27 mouse cellular contexts compared by ENCODE assay signal in genomic region chr12:85912712-85913504, GRCm38 (mm10).
DNase-seq lines count a peak whose midpoint lies in the region; ATAC-seq and TF ChIP-seq lines count a peak whose summit lies in the region.
"Had no signal": no experiment of that assay in that cellular context is flagged by ENCODE, and none has a peak within 500 bp of the region (broad histone marks: within the 10 kb centered on the region; RNA-seq: fewer than 3 reads in every experiment).

No protein-coding gene starts in this region.

- ATAC-seq in embryonic facial prominence, embryonic 11.5 days (replicated peaks; ENCODE audit: insufficient number of reproducible peaks, low FRiP score, low TSS enrichment, low read depth) = no peak
- ATAC-seq in megakaryocyte, adult 5-6 weeks (ENCODE audit: poor library complexity, severe bottlenecking) = peak; percentile 51; the same call in 1 of the 2 replicates
- ATAC-seq: forebrain, embryonic 16.5 days; hindbrain, postnatal 0 days; intestine, embryonic 16.5 days; midbrain, embryonic 16.5 days had no signal

- H3K9ac ChIP-seq in embryonic facial prominence, embryonic 11.5 days (replicated peaks; ENCODE audit: low read length) = no peak overlapping the region
- H3K9ac ChIP-seq: limb, embryonic 12.5 days had no signal

- no peak for TF ChIP-seq CTCF in layer of hippocampus, adult 2 months (conservative IDR thresholded peaks at IDR 0.05)

- no peaks in the 10 kb centered on the region for H3K27me3 ChIP-seq in embryonic facial prominence, embryonic 11.5 days (ENCODE audit: control insufficient read depth, insufficient read depth, low read length)
- H3K27me3 ChIP-seq in embryonic facial prominence, embryonic 10.5 days (replicated peaks; ENCODE audit: low read depth, poor library complexity, severe bottlenecking) = no peaks in the 10 kb centered on the region
- H3K27me3 ChIP-seq: limb, embryonic 12.5 days; megakaryocyte, embryonic 14.5 days had no signal

- H3K9me3 ChIP-seq in embryonic facial prominence, embryonic 11.5 days (replicated peaks; ENCODE audit: control insufficient read depth, low read length) = no peaks in the 10 kb centered on the region
- no peaks in the 10 kb centered on the region for H3K9me3 ChIP-seq in embryonic facial prominence, embryonic 10.5 days
- H3K9me3 ChIP-seq: limb, embryonic 12.5 days; megakaryocyte, embryonic 14.5 days had no signal

- DNase-seq in embryonic facial prominence, embryonic 11.5 days (ENCODE audit: low spot score) = peak; percentile 23
- DNase-seq in embryonic facial prominence, embryonic 10.5 days (ENCODE audit: low spot score) = no peak
- DNase-seq in urinary bladder, postnatal 14 days (ENCODE audit: low spot score) = peak; percentile 20
- no peak for DNase-seq in urinary bladder, postnatal 25 days (ENCODE audit: low spot score)
- DNase-seq in right cerebral cortex, postnatal 36 days (ENCODE audit: low spot score in 2 of 2) = no peak
- DNase-seq in adrenal gland, adult 18-20 months (ENCODE audit: low spot score in 2 of 2) = no peak
- DNase-seq in layer of hippocampus, adult 2 months (ENCODE audit: low spot score in 2 of 2) = no peak
- DNase-seq: adrenal gland, postnatal 14 days; cerebellum, adult 9-11 months; gastrocnemius, postnatal 10 days; heart, adult 18-20 months; kidney, adult 9 months; kidney, postnatal 25 days; layer of hippocampus, postnatal 36 days; lung, adult 18-20 months; lung, postnatal 10 days; right cerebral cortex, postnatal 14 days; spleen, adult 18-20 months had no signal

- H3K4me1 ChIP-seq in embryonic facial prominence, embryonic 11.5 days (ENCODE audit: control insufficient read depth, insufficient read depth, low read length) = no peaks in the 10 kb centered on the region
- no peaks in the 10 kb centered on the region; the same call in 1 of the 2 replicates for H3K4me1 ChIP-seq in embryonic facial prominence, embryonic 10.5 days
- H3K4me1 ChIP-seq: limb, embryonic 12.5 days; megakaryocyte, embryonic 14.5 days had no signal

- no peak overlapping the region for H3K4me2 ChIP-seq in embryonic facial prominence, embryonic 11.5 days (ENCODE audit: low read depth, low read length)
- H3K4me2 ChIP-seq: limb, embryonic 12.5 days; liver, embryonic 11.5 days had no signal

- no peaks in the 10 kb centered on the region for H3K36me3 ChIP-seq in embryonic facial prominence, embryonic 11.5 days (replicated peaks; ENCODE audit: control insufficient read depth, insufficient read depth, low read depth, low read length)
- peaks cover 16% of the 10 kb centered on the region for H3K36me3 ChIP-seq in embryonic facial prominence, embryonic 10.5 days (replicated peaks)

- 93% methylated on average over 13 of the region's 13 CpGs for WGBS in embryonic facial prominence, embryonic 11.5 days
- WGBS in embryonic facial prominence, embryonic 10.5 days = 93% methylated on average over 13 of the region's 13 CpGs

- H3K4me3 ChIP-seq in embryonic facial prominence, embryonic 11.5 days (ENCODE audit: low read depth, low read length) = no peak overlapping the region
- no peak overlapping the region for H3K4me3 ChIP-seq in embryonic facial prominence, embryonic 10.5 days
- no peak overlapping the region for H3K4me3 ChIP-seq in layer of hippocampus, adult 2 months
- H3K4me3 ChIP-seq: limb, embryonic 12.5 days; megakaryocyte, embryonic 14.5 days; myocyte had no signal

- H3K27ac ChIP-seq in embryonic facial prominence, embryonic 11.5 days (replicated peaks; ENCODE audit: low read depth, low read length) = no peak overlapping the region
- H3K27ac ChIP-seq in embryonic facial prominence, embryonic 10.5 days (replicated peaks) = no peak overlapping the region
- H3K27ac ChIP-seq in layer of hippocampus, adult 2 months = no peak overlapping the region
- H3K27ac ChIP-seq: hindbrain, postnatal 0 days; limb, embryonic 12.5 days had no signal

Comparison
In these comparisons a context has a peak if more than half of its experiments do, and no peak if none do; other contexts are left out.
1. DNase-seq: peak in embryonic facial prominence, embryonic 11.5 days (single experiment) and urinary bladder, postnatal 14 days (single experiment); none in embryonic facial prominence, embryonic 10.5 days (single experiment), urinary bladder, postnatal 25 days (single experiment), right cerebral cortex, postnatal 36 days (0 of 2), adrenal gland, adult 18-20 months (0 of 2) and layer of hippocampus, adult 2 months (0 of 2).